Mouse (Mus musculus) liver, adult 2 months (tissue): ENCODE measurements around the gene Adgrg3.

ENCODE experiments used
- CTCF ChIP-seq: fragments of 200-500 bp; IDR thresholded peaks from 2 replicates; pipeline ENCODE4 v1.5.1; 2011; ENCODE audit warnings: low read depth, low read length, control low read depth
- POLR2A ChIP-seq: fragments of 200-500 bp; IDR thresholded peaks from 2 replicates; pipeline ENCODE4 v1.6.1; 2011; ENCODE audit warnings: low read length, control low read depth; ENCODE audit not compliant: insufficient read depth; ENCODE audit errors: extremely low read depth

DNA sequence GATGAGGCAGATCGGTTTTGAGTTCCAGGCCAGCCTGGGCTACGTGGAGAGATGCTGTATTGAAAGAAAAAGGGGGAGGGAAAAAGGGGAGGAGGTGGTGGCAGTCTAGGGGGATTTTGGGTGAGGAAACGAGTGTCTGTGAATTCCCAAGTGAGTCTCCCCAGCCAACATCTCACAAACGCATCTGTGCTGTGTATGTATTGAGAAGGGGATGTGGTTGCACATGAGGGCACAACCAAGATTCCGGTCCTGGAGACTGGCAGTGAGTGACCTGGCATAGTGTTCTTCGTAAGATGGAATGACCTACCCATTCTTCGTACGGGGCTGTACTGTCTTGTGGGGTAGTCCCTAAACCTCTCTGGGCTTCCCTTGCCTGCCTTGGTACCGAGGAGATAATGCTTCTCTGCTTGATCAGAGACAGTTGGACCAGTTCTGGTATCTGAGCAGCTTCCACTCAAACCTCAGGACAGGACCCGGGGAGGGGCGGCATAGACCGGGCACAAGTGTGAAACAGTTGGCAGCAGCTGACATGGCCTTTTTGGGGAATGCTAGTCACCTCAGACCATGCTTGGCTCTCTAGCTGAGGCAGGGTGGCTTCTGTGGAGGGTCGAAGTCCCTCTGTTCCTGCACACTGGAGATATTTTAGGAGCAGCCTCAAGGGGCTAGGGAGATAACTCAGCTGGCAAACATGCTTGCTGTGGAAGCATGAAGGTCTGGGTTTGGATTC lies 38.7 kb upstream of the Adgrg3 start:
- TF ChIP-seq POLR2A, result no peak
- no peak for TF ChIP-seq CTCF
